Mouse (Mus musculus) heart, adult 10 weeks (tissue): ENCODE measurements around the gene Esd. TPM values are rescaled to one million over a fixed set of nuclear protein-coding genes. Genes with fewer than 3 reads are reported as not detected.

Experiments used
- polyA plus RNA-seq: library from polyadenylated mRNA; stranded (reverse); fragments of 350-450 nt; fragmentation: Illumina TruSeq; extraction: RNeasy Lipid Tissue Mini Kit (QIAGEN cat#74804); gene quantifications from one replicate; pipeline ENCODE4 v1.2.3, GENCODE M21; 2014; ENCODE audit warnings: low read depth, low replicate concordance

The Esd gene
- polyA plus RNA-seq, result 175 TPM

GRCm38 (mm10) chr14:74732079-74732783, at the start of gene Esd:
Gene Esd (plus strand): TSS chr14:74732297.

Other genes with a start within 250 kb of the Esd start
- 0.73 TPM for gene Htr2a, start 91.5 kb upstream of the Esd start, polyA plus RNA-seq
- 10.7 TPM for gene Lrch1, start 215.6 kb downstream of the Esd start, polyA plus RNA-seq